Mouse (Mus musculus) monocyte, adult 2 months (primary cell): ENCODE measurements around the gene Mrgprb8.
"Not testable (repeated sequence)": the region's sequence is repeated elsewhere in the genome, so short reads cannot be mapped to it uniquely, and the experiment has no call there.

Source experiments
- DNase-seq, 2 experiments: peaks; one replicate each; pipeline ENCODE4 v3.0.0; 2022; ENCODE audit warnings: low spot score in 2 of 2, low read depth in 1 of 2

Mrgprb8 gene

DNA sequence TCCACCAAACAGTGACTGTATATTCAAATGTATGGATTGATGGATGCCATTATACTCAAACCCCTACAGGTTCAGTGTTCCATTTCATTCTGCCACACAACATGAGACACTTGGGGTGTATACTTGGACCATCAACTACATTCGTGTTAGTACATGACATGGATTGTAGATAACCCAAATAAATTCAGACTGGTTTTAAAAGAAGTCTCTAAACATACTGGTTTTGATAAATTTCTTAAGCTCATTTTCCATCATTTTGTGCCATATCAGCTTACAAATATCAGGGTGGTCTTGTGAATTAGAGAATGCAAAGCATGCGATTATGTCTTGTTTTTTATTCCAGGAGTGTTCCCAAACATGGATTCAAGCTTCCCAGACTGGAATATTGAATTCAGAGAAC is at the start of gene Mrgprb8:
Gene Mrgprb8 (plus strand): TSS at position 301 of the 400 bp plus-strand sequence.
- DNase-seq: no peak

DNA sequence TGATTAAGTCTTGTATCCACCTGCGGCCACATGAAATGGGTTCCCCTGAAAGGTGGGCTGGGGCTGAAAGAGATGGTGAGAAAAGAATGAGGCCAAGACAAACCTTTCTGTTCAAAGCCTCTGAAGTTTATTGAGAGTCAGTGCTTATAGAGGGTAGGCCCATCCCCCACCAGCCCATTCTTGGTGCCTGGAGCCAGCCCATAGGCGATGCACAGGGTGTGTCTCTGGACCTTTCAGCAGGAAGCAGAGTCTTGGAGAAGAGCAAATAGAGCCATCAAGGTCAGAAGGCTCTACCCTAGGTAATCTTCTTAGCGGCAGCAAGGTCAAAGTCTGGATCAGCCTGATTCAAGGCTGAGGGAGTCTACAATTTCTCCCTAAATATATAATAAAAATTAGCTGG is 47.6 kb downstream of the Mrgprb8 start:
- not testable (repeated sequence) for DNase-seq

DNA sequence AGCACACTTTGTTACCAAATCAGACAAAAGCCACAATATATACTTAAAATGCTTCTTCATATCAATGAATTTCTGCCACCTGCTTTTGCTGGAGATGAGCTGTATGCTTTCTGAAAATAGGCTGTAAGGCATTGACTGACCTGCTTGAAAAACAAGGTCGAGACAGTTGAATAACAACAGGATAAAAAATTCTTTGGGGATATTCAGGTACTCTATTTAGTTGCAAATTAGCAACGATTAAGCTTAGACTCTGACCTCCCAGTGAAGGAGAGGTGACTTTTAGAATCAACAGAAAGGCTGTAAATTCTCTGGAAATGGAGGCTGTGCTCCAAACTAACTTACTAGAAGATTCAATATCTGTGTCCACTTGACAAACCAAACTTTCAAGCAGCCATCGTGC is 48.3 kb downstream of the Mrgprb8 start:
- DNase-seq: no peak
